Mouse (Mus musculus) cerebellum, postnatal 4 days (tissue): ENCODE measurements around the gene Acbd5.
A peak's percentile ranks its signal among the peaks of the same experiment; 100 is the strongest.

Experiments used
- DNase-seq, 2 experiments: peaks; one replicate each; pipeline ENCODE4 v3.0.0; 2022; ENCODE audit warnings: low spot score in 2 of 2, mixed read lengths in 1 of 2

Acbd5 gene

GRCm38 (mm10) chr2:23068894-23069744, 1.2 kb downstream of the Acbd5 start:
- DNase-seq, result peak; percentile 89 to 93

- no peak for DNase-seq
Measured at GRCm38 (mm10) chr2:23070491-23070890, 2.5 kb downstream of the Acbd5 start.

- no peak for DNase-seq
Measured at GRCm38 (mm10) chr2:23071406-23071805, 3.4 kb downstream of the Acbd5 start.

GRCm38 (mm10) chr2:23075846-23076245, 7.9 kb downstream of the Acbd5 start:
- DNase-seq, result no peak

GRCm38 (mm10) chr2:23076783-23077182, 8.8 kb downstream of the Acbd5 start:
- no peak for DNase-seq

GRCm38 (mm10) chr2:23077693-23078092, 9.7 kb downstream of the Acbd5 start:
- DNase-seq, result no peak

GRCm38 (mm10) chr2:23078588-23078987, 10.6 kb downstream of the Acbd5 start:
- no peak for DNase-seq

GRCm38 (mm10) chr2:23084540-23084939, 16.6 kb downstream of the Acbd5 start:
- no peak for DNase-seq

- peak in 1 of 2 experiments; percentile 4 for DNase-seq
Measured at GRCm38 (mm10) chr2:23092216-23092615, 24.2 kb downstream of the Acbd5 start.

- DNase-seq, result no peak
Measured at GRCm38 (mm10) chr2:23097028-23097427, 29.1 kb downstream of the Acbd5 start.

- DNase-seq, result no peak
Measured at GRCm38 (mm10) chr2:23102266-23102665, 34.3 kb downstream of the Acbd5 start.

GRCm38 (mm10) chr2:23119573-23119972, 51.6 kb downstream of the Acbd5 start:
- DNase-seq, result no peak

GRCm38 (mm10) chr2:23155199-23155621, 87.2 kb downstream of the Acbd5 start:
- DNase-seq, result no peak

- peak; percentile 92 to 97 for DNase-seq
Measured at GRCm38 (mm10) chr2:23155777-23156607, 88.0 kb downstream of the Acbd5 start, which contains the start of the genes Mastl and Yme1l1. Gene Mastl, minus strand, starts transcription at chr2:23156024. Gene Yme1l1, plus strand, starts transcription at chr2:23156369.

- DNase-seq, result no peak
Measured at GRCm38 (mm10) chr2:23156608-23157081, 88.7 kb downstream of the Acbd5 start.
